Mouse (Mus musculus) forebrain, postnatal 0 days (tissue): ENCODE measurements around the gene Slc9a5. TPM values are rescaled to one million over a fixed set of nuclear protein-coding genes. Genes with fewer than 3 reads are reported as not detected.

ENCODE experiments used
- ATAC-seq: fragments of 200-750 bp; cut with Nextera tagmentation; 2 replicates; pipeline ENCODE4 v1.8.0; 2017; ENCODE audit warnings: mild to moderate bottlenecking, moderate library complexity
- DNase-seq: peaks from one replicate; pipeline ENCODE4 v3.0.0-alpha.2; 2015
- H3K27ac ChIP-seq: fragments of 300-500 bp; sonication (generic); 2 replicates; pipeline ENCODE4 v1.5.1; 2014; ENCODE audit warnings: low read depth, mild to moderate bottlenecking, antibody characterized with exemption, low read length, moderate library complexity, mixed read lengths
- H3K27me3 ChIP-seq: fragments of 300-500 bp; sonication (generic); 2 replicates; pipeline ENCODE4 v1.6.1; 2014; ENCODE audit warnings: mild to moderate bottlenecking, low read length, mixed read lengths; ENCODE audit not compliant: insufficient read depth
- H3K36me3 ChIP-seq: fragments of 300-500 bp; sonication (generic); 2 replicates; pipeline ENCODE4 v1.6.1; 2014; ENCODE audit warnings: mild to moderate bottlenecking, moderate library complexity; ENCODE audit not compliant: insufficient read depth
- H3K4me1 ChIP-seq: fragments of 300-500 bp; sonication (generic); 2 replicates; pipeline ENCODE4 v1.6.1; 2014; ENCODE audit warnings: antibody characterized with exemption; ENCODE audit not compliant: insufficient read depth
- H3K4me2 ChIP-seq: fragments of 300-500 bp; sonication (generic); 2 replicates; pipeline ENCODE4 v1.6.1; 2014; ENCODE audit warnings: low read depth, mild to moderate bottlenecking, moderate library complexity
- H3K4me3 ChIP-seq: fragments of 300-500 bp; sonication (generic); 2 replicates; pipeline ENCODE4 v1.5.1; 2014; ENCODE audit warnings: low read depth, low read length, mixed read lengths
- H3K9ac ChIP-seq: fragments of 300-500 bp; sonication (generic); 2 replicates; pipeline ENCODE4 v1.6.1; 2014; ENCODE audit warnings: mild to moderate bottlenecking
- H3K9me3 ChIP-seq: fragments of 300-500 bp; sonication (generic); 2 replicates; pipeline ENCODE4 v1.6.1; 2016; ENCODE audit warnings: low read length
- CTCF ChIP-seq: sonication (generic); IDR thresholded peaks from 2 replicates; pipeline ENCODE4 v1.5.1; 2016; ENCODE audit warnings: antibody characterized with exemption, control low read depth, low read depth
- WGBS: fragments of 180-500 bp; shearing (Covaris S2); extraction: QIAGEN DNeasy Blood & Tissue Kit; methylation state at CpG from one replicate; pipeline ENCODE4 v1.1.7; 2014; 5-methylcytosine and 5-hydroxymethylcytosine counted together
- polyA plus RNA-seq: library from polyadenylated mRNA; unstranded; fragments of >200 nt; fragmentation: Nextera tagmentation; extraction: Ambion mirVana; gene quantifications from 2 replicates; pipeline ENCODE4 v1.2.1, GENCODE M21; 2015
- total RNA-seq: library from RNA; depleted of rRNA; stranded (reverse); fragments of >200 nt; gene quantifications from 2 replicates; pipeline ENCODE4 v1.2.3, GENCODE M21; 2014

Gene Slc9a5
- total and polyA plus RNA-seq, 2 experiments from 2014 or later: 7.2 to 17.5 TPM

- Histone ChIP-seq H3K36me3 (no peaks in the 10 kb centered on the region), H3K4me1 (peaks cover 11% of the 10 kb centered on the region; the same call in 1 of the 2 replicates), H3K4me2 (peak overlapping the region; percentile 98), H3K9me3 (no peaks in the 10 kb centered on the region), H3K27me3 (no peaks in the 10 kb centered on the region; the same call in 1 of the 2 replicates), H3K4me3 (peak overlapping the region; percentile 66), H3K27ac (no peak overlapping the region), H3K9ac (peak overlapping the region; percentile 28; the same call in 1 of the 2 replicates)
- ATAC-seq (no peak), DNase-seq (no peak)
- no peak for TF ChIP-seq CTCF
- WGBS: 3% methylated on average over 32 of the region's 34 CpGs
These were observed 1.8 kb upstream of the Slc9a5 start for GRCm38 (mm10) chr8:105346611-105347427.

- Histone ChIP-seq H3K36me3 (no peaks in the 10 kb centered on the region), H3K9me3 (no peaks in the 10 kb centered on the region), H3K4me2 (peak within 1 kb of the TSS; percentile 98), H3K4me3 (peak within 1 kb of the TSS; percentile 66), H3K9ac (peak within 1 kb of the TSS; percentile 74), H3K4me1 (peaks cover 11% of the 10 kb centered on the region; the same call in 1 of the 2 replicates), H3K27ac (peak within 1 kb of the TSS; percentile 67), H3K27me3 (no peaks in the 10 kb centered on the region; the same call in 1 of the 2 replicates)
- peak; percentile 88 for DNase-seq
- peak; percentile 39 for TF ChIP-seq CTCF
- ATAC-seq: peak; percentile 90
- WGBS: under 1% methylated on average over 53 of the region's 53 CpGs
These were observed 1.0 kb upstream of the Slc9a5 start, which contains the start of gene Fhod1 for GRCm38 (mm10) chr8:105347428-105348221. Gene Fhod1 (minus strand): TSS chr8:105347953.

- Histone ChIP-seq H3K36me3 (no peaks in the 10 kb centered on the region), H3K4me2 (peak overlapping the region; percentile 98), H3K9ac (peak overlapping the region; percentile 74), H3K4me1 (peaks cover 11% of the 10 kb centered on the region; the same call in 1 of the 2 replicates), H3K27me3 (no peaks in the 10 kb centered on the region; the same call in 1 of the 2 replicates), H3K9me3 (no peaks in the 10 kb centered on the region), H3K27ac (peak overlapping the region; percentile 67), H3K4me3 (peak overlapping the region; percentile 66)
- 5% methylated on average over 44 of the region's 48 CpGs for WGBS
- ATAC-seq: peak; percentile 70
- DNase-seq: peak; percentile 72
- TF ChIP-seq CTCF: no peak
These were observed 591 bp downstream of the Slc9a5 start for GRCm38 (mm10) chr8:105349096-105349771.

- ATAC-seq (no peak), DNase-seq (peak; percentile 25)
- Histone ChIP-seq H3K9ac (peak overlapping the region; percentile 74), H3K27me3 (no peaks in the 10 kb centered on the region; the same call in 1 of the 2 replicates), H3K36me3 (no peaks in the 10 kb centered on the region), H3K4me1 (peaks cover 11% of the 10 kb centered on the region; the same call in 1 of the 2 replicates), H3K4me2 (peak overlapping the region; percentile 98), H3K27ac (no peak overlapping the region; the same call in 1 of the 2 replicates), H3K9me3 (no peaks in the 10 kb centered on the region), H3K4me3 (peak overlapping the region; percentile 66)
- TF ChIP-seq CTCF: no peak
- WGBS: 28% methylated on average over 7 of the region's 7 CpGs
These were observed 1.5 kb downstream of the Slc9a5 start for GRCm38 (mm10) chr8:105350186-105350585.

- H3K4me2 ChIP-seq: no peak overlapping the region
- no peak for TF ChIP-seq CTCF
- peaks cover 7% of the 10 kb centered on the region; the same call in 1 of the 2 replicates for H3K4me1 ChIP-seq
- no peak overlapping the region for H3K9ac ChIP-seq
- H3K36me3 ChIP-seq: peaks cover 26% of the 10 kb centered on the region
- no peak overlapping the region for H3K4me3 ChIP-seq
- no peaks in the 10 kb centered on the region for H3K9me3 ChIP-seq
- DNase-seq (no peak), ATAC-seq (no peak)
- no peak overlapping the region for H3K27ac ChIP-seq
- 74% methylated on average over 8 of the region's 8 CpGs for WGBS
- no peaks in the 10 kb centered on the region for H3K27me3 ChIP-seq
These were observed 5.0 kb downstream of the Slc9a5 start for GRCm38 (mm10) chr8:105353583-105354135.

- DNase-seq (no peak), ATAC-seq (no peak)
- WGBS: 92% methylated on average over 4 of the region's 4 CpGs
- H3K9ac ChIP-seq: no peak overlapping the region
- H3K4me3 ChIP-seq: no peak overlapping the region
- no peaks in the 10 kb centered on the region for H3K9me3 ChIP-seq
- no peak overlapping the region for H3K4me2 ChIP-seq
- H3K4me1 ChIP-seq: peaks cover 7% of the 10 kb centered on the region; the same call in 1 of the 2 replicates
- no peak overlapping the region for H3K27ac ChIP-seq
- H3K27me3 ChIP-seq: no peaks in the 10 kb centered on the region
- peaks cover 29% of the 10 kb centered on the region for H3K36me3 ChIP-seq
- no peak for TF ChIP-seq CTCF
These were observed 5.9 kb downstream of the Slc9a5 start for GRCm38 (mm10) chr8:105354549-105354948.
